Mouse (Mus musculus) bone marrow, adult 2 months (tissue): Measurements from ENCODE around the gene Mindy4.

Experiments used
- CTCF ChIP-seq: fragments of 200-500 bp; IDR thresholded peaks from 2 replicates; pipeline ENCODE4 v1.5.1; 2011; ENCODE audit warnings: low read length, control low read depth; ENCODE audit not compliant: control insufficient read depth, insufficient read depth
- POLR2A ChIP-seq: fragments of 200-500 bp; IDR thresholded peaks from 2 replicates; pipeline ENCODE4 v1.6.1; 2011; ENCODE audit warnings: low read depth, mild to moderate bottlenecking, control low read depth, low read length, borderline replicate concordance; ENCODE audit not compliant: control insufficient read depth

- no peak for TF ChIP-seq POLR2A
- TF ChIP-seq CTCF = no peak
These were observed 11.6 kb upstream of the Mindy4 start for GRCm38 (mm10) chr6:55191537-55191936.
